Mouse (Mus musculus): ENCODE measurements at regions not wholly inside any gene's neighbourhood (a gene's known extent, or its start where the extent isn't known, plus 50 kb on each side); places are given as distances from the start of the nearest gene placed in this dataset.

GRCm38 (mm10) chr6:14632837-14633236 lies 122.2 kb downstream of the Ppp1r3a start:
- Histone ChIP-seq H3K27me3 (ENCODE audit: insufficient read depth, poor library complexity, severe bottlenecking) (no peaks in the 10 kb centered on the region), H3K4me3 (no peak overlapping the region), H3K36me3 (no peaks in the 10 kb centered on the region), H3K27ac (no peak overlapping the region), H3K9me3 (no peaks in the 10 kb centered on the region), H3K4me1 (replicated peaks) (no peaks in the 10 kb centered on the region)
- DNase-seq (ENCODE audit: low spot score), result no peak
- WGBS, result 78% methylated on average over 4 of the region's 4 CpGs

GRCm38 (mm10) chr6:14631719-14632445 lies 123.2 kb downstream of the Ppp1r3a start:
- Histone ChIP-seq H3K9me3 (no peaks in the 10 kb centered on the region), H3K36me3 (no peaks in the 10 kb centered on the region), H3K4me1 (replicated peaks) (no peaks in the 10 kb centered on the region), H3K27ac (no peak overlapping the region), H3K27me3 (ENCODE audit: insufficient read depth, poor library complexity, severe bottlenecking) (no peaks in the 10 kb centered on the region), H3K4me3 (no peak overlapping the region)
- 61% methylated on average over 2 of the region's 2 CpGs for WGBS
- no peak for DNase-seq (ENCODE audit: low spot score)

- 83% methylated on average over 3 of the region's 3 CpGs for WGBS
- no peak overlapping the region for H3K27ac ChIP-seq
- no peak for DNase-seq (ENCODE audit: low spot score)
Observed at GRCm38 (mm10) chr6:14616629-14617028, 138.4 kb downstream of the Ppp1r3a start.

GRCm38 (mm10) chr6:14608076-14608475 lies 147.0 kb downstream of the Ppp1r3a start:
- H3K27me3 ChIP-seq (ENCODE audit: insufficient read depth, poor library complexity, severe bottlenecking), result no peaks in the 10 kb centered on the region
- no peaks in the 10 kb centered on the region for H3K4me1 ChIP-seq (replicated peaks)
- DNase-seq (ENCODE audit: low spot score), result no peak
- no peaks in the 10 kb centered on the region for H3K9me3 ChIP-seq
- no peak overlapping the region for H3K4me3 ChIP-seq
- H3K27ac ChIP-seq, result no peak overlapping the region
- H3K36me3 ChIP-seq, result no peaks in the 10 kb centered on the region

More at GRCm38 (mm10) chr6:14616629-14617028, 138.4 kb downstream of the Ppp1r3a start:
- Histone ChIP-seq H3K27me3 (ENCODE audit: insufficient read depth, poor library complexity, severe bottlenecking) (no peaks in the 10 kb centered on the region), H3K36me3 (no peaks in the 10 kb centered on the region), H3K4me3 (no peak overlapping the region), H3K9me3 (no peaks in the 10 kb centered on the region), H3K4me1 (replicated peaks) (no peaks in the 10 kb centered on the region)

- DNase-seq (ENCODE audit: low spot score), result no peak
- no peak overlapping the region for H3K4me3 ChIP-seq
- H3K27ac ChIP-seq, result no peak overlapping the region
- H3K4me1 ChIP-seq (replicated peaks), result peaks cover 5% of the 10 kb centered on the region
- H3K27me3 ChIP-seq (ENCODE audit: insufficient read depth, poor library complexity, severe bottlenecking), result no peaks in the 10 kb centered on the region
- 84% methylated on average over 13 of the region's 13 CpGs for WGBS
- no peaks in the 10 kb centered on the region for H3K36me3 ChIP-seq
- H3K9me3 ChIP-seq, result no peaks in the 10 kb centered on the region
Observed at GRCm38 (mm10) chr6:14600543-14601249, 154.4 kb downstream of the Ppp1r3a start.

- no peaks in the 10 kb centered on the region for H3K36me3 ChIP-seq
- H3K9me3 ChIP-seq, result no peaks in the 10 kb centered on the region
- peaks cover 5% of the 10 kb centered on the region for H3K4me1 ChIP-seq (replicated peaks)
- 84% methylated on average over 4 of the region's 4 CpGs for WGBS
- DNase-seq (ENCODE audit: low spot score), result no peak
- H3K27me3 ChIP-seq (ENCODE audit: insufficient read depth, poor library complexity, severe bottlenecking), result no peaks in the 10 kb centered on the region
- no peak overlapping the region for H3K27ac ChIP-seq
- no peak overlapping the region for H3K4me3 ChIP-seq
Observed at GRCm38 (mm10) chr6:14596880-14597466, 158.1 kb downstream of the Ppp1r3a start.

GRCm38 (mm10) chr6:14585827-14586226 lies 169.2 kb downstream of the Ppp1r3a start:
- H3K4me3 ChIP-seq, result no peak overlapping the region
- H3K27me3 ChIP-seq (ENCODE audit: insufficient read depth, poor library complexity, severe bottlenecking), result no peaks in the 10 kb centered on the region
- H3K27ac ChIP-seq, result no peak overlapping the region
- H3K9me3 ChIP-seq, result no peaks in the 10 kb centered on the region
- DNase-seq (ENCODE audit: low spot score), result no peak
- 61% methylated on average over 1 of the region's 1 CpGs for WGBS
- no peaks in the 10 kb centered on the region for H3K36me3 ChIP-seq
- H3K4me1 ChIP-seq (replicated peaks), result no peaks in the 10 kb centered on the region

GRCm38 (mm10) chr6:14583829-14584228 lies 171.2 kb downstream of the Ppp1r3a start:
- no peaks in the 10 kb centered on the region for H3K27me3 ChIP-seq (ENCODE audit: insufficient read depth, poor library complexity, severe bottlenecking)
- no peaks in the 10 kb centered on the region for H3K9me3 ChIP-seq
- H3K4me3 ChIP-seq, result no peak overlapping the region
- H3K27ac ChIP-seq, result no peak overlapping the region
- no peak for DNase-seq (ENCODE audit: low spot score)
- 76% methylated on average over 1 of the region's 1 CpGs for WGBS
- H3K36me3 ChIP-seq, result no peaks in the 10 kb centered on the region
- no peaks in the 10 kb centered on the region for H3K4me1 ChIP-seq (replicated peaks)

GRCm38 (mm10) chr6:14574607-14575006 lies 180.5 kb downstream of the Ppp1r3a start:
- H3K4me3 ChIP-seq, result no peak overlapping the region
- DNase-seq (ENCODE audit: low spot score), result no peak
- no peaks in the 10 kb centered on the region for H3K4me1 ChIP-seq (replicated peaks)
- H3K27me3 ChIP-seq (ENCODE audit: insufficient read depth, poor library complexity, severe bottlenecking), result no peaks in the 10 kb centered on the region
- 80% methylated on average over 3 of the region's 3 CpGs for WGBS
- no peaks in the 10 kb centered on the region for H3K36me3 ChIP-seq
- no peaks in the 10 kb centered on the region for H3K9me3 ChIP-seq
- no peak overlapping the region for H3K27ac ChIP-seq

- 62% methylated on average over 2 of the region's 2 CpGs for WGBS
- H3K27me3 ChIP-seq (ENCODE audit: insufficient read depth, poor library complexity, severe bottlenecking), result no peaks in the 10 kb centered on the region
- no peak for DNase-seq (ENCODE audit: low spot score)
- H3K27ac ChIP-seq, result no peak overlapping the region
- no peaks in the 10 kb centered on the region for H3K4me1 ChIP-seq (replicated peaks)
- H3K9me3 ChIP-seq, result no peaks in the 10 kb centered on the region
- H3K4me3 ChIP-seq, result no peak overlapping the region
- H3K36me3 ChIP-seq, result no peaks in the 10 kb centered on the region
Observed at GRCm38 (mm10) chr6:14573001-14573400, 182.1 kb downstream of the Ppp1r3a start.

- Histone ChIP-seq H3K4me3 (no peak overlapping the region), H3K4me1 (replicated peaks) (no peaks in the 10 kb centered on the region), H3K27ac (no peak overlapping the region), H3K36me3 (no peaks in the 10 kb centered on the region), H3K9me3 (no peaks in the 10 kb centered on the region), H3K27me3 (ENCODE audit: insufficient read depth, poor library complexity, severe bottlenecking) (no peaks in the 10 kb centered on the region)
- no peak for DNase-seq (ENCODE audit: low spot score)
- 90% methylated on average over 5 of the region's 5 CpGs for WGBS
Observed at GRCm38 (mm10) chr6:14540333-14540732, 214.7 kb downstream of the Ppp1r3a start.

GRCm38 (mm10) chr6:14529096-14529495 lies 226.0 kb downstream of the Ppp1r3a start:
- no peaks in the 10 kb centered on the region for H3K9me3 ChIP-seq
- DNase-seq (ENCODE audit: low spot score), result no peak
- 72% methylated on average over 2 of the region's 2 CpGs for WGBS

GRCm38 (mm10) chr6:14528564-14528963 lies 226.5 kb downstream of the Ppp1r3a start:
- no peaks in the 10 kb centered on the region for H3K36me3 ChIP-seq
- H3K9me3 ChIP-seq, result no peaks in the 10 kb centered on the region
- no peak overlapping the region for H3K27ac ChIP-seq
- H3K4me1 ChIP-seq (replicated peaks), result no peaks in the 10 kb centered on the region
- H3K4me3 ChIP-seq, result no peak overlapping the region
- DNase-seq (ENCODE audit: low spot score), result no peak
- H3K27me3 ChIP-seq (ENCODE audit: insufficient read depth, poor library complexity, severe bottlenecking), result no peaks in the 10 kb centered on the region
- 64% methylated on average over 7 of the region's 7 CpGs for WGBS

More at GRCm38 (mm10) chr6:14529096-14529495, 226.0 kb downstream of the Ppp1r3a start:
- Histone ChIP-seq H3K27ac (no peak overlapping the region), H3K4me3 (no peak overlapping the region), H3K27me3 (ENCODE audit: insufficient read depth, poor library complexity, severe bottlenecking) (no peaks in the 10 kb centered on the region), H3K36me3 (no peaks in the 10 kb centered on the region), H3K4me1 (replicated peaks) (no peaks in the 10 kb centered on the region)
